Mouse (Mus musculus) embryo, embryonic 9.5 days (tissue): ENCODE results near the gene Ahsg.

Source experiments
- DNase-seq: peaks from one replicate; pipeline ENCODE4 v3.0.0-alpha.2; 2017; ENCODE audit errors: extremely low spot score

Ahsg gene

GRCm38 (mm10) chr16:22886726-22887125, 4.4 kb upstream of the Ahsg start:
- DNase-seq = no peak

- no peak for DNase-seq
These were observed 2.2 kb upstream of the Ahsg start for GRCm38 (mm10) chr16:22888835-22889234.

GRCm38 (mm10) chr16:22889716-22890115, 1.4 kb upstream of the Ahsg start:
- DNase-seq = no peak

GRCm38 (mm10) chr16:22891733-22892154, 667 bp downstream of the Ahsg start:
- no peak for DNase-seq

- no peak for DNase-seq
These were observed 3.0 kb downstream of the Ahsg start for GRCm38 (mm10) chr16:22894095-22894494.

- no peak for DNase-seq
These were observed 5.5 kb downstream of the Ahsg start for GRCm38 (mm10) chr16:22896618-22897017.

GRCm38 (mm10) chr16:22899346-22899745, 8.3 kb downstream of the Ahsg start:
- no peak for DNase-seq

GRCm38 (mm10) chr16:22899866-22900570, 8.9 kb downstream of the Ahsg start:
- no peak for DNase-seq

GRCm38 (mm10) chr16:22901326-22901725, 10.2 kb downstream of the Ahsg start:
- no peak for DNase-seq

- DNase-seq = no peak
These were observed 18.2 kb downstream of the Ahsg start for GRCm38 (mm10) chr16:22909290-22909689.

- no peak for DNase-seq
These were observed 20.9 kb downstream of the Ahsg start for GRCm38 (mm10) chr16:22911986-22912385.

GRCm38 (mm10) chr16:22912886-22913285, 21.8 kb downstream of the Ahsg start:
- DNase-seq = no peak

GRCm38 (mm10) chr16:22914276-22914675, 23.2 kb downstream of the Ahsg start:
- DNase-seq = no peak

GRCm38 (mm10) chr16:22918034-22918433, 27.0 kb downstream of the Ahsg start, which contains the start of gene Fetub:
Gene Fetub, plus strand, starts transcription at chr16:22918334.
- DNase-seq = no peak

GRCm38 (mm10) chr16:22918664-22919312, 27.7 kb downstream of the Ahsg start:
- no peak for DNase-seq

GRCm38 (mm10) chr16:22919971-22920854, 29.1 kb downstream of the Ahsg start:
- no peak for DNase-seq

- DNase-seq = no peak
These were observed 30.7 kb downstream of the Ahsg start for GRCm38 (mm10) chr16:22921761-22922160.

GRCm38 (mm10) chr16:22922433-22922832, 31.4 kb downstream of the Ahsg start:
- DNase-seq = no peak

- no peak for DNase-seq
These were observed 38.5 kb downstream of the Ahsg start for GRCm38 (mm10) chr16:22929575-22929974.

- no peak for DNase-seq
These were observed 40.5 kb downstream of the Ahsg start for GRCm38 (mm10) chr16:22931431-22932200.

- DNase-seq = no peak
These were observed 46.6 kb downstream of the Ahsg start for GRCm38 (mm10) chr16:22937631-22938030.

GRCm38 (mm10) chr16:22938541-22938940, 47.5 kb downstream of the Ahsg start:
- no peak for DNase-seq
